Mouse (Mus musculus): ENCODE data around the gene Tmem59.

Gene Tmem59

DNA sequence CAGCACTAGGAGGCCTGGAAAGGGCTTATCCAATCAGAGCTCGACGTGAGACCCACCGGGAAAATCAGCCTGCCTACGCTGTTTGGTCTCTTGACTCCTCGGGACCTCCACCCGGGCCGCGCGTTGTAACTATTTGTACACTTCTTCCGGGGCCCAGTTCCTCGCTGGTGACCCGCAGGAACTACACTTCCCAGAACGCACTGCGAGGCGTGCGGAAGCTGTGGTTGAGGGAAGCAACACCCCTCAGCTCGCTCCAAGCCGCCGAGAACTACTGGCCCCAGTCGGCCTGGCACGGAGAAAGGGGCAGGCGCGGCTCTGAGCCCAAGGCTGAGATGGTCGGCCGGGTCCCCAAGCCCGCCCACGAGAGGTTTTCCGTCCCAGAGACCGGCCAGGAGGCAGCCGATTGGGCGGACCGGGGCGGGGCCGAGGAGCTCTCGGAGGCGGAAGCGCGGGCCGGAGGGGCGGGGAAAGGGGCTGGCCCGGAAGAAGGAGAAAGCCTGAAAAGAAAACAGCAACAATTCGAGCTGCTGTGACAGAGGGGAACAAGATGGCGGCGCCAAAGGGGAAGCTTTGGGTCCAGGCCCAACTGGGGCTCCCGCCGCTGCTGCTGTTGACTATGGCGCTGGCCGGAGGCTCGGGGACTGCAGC lies at the start of gene Tmem59:
Tmem59 (plus strand) TSS at position 218 of the 648 bp plus-strand sequence.
- peak; percentile 40 for DNase-seq (ENCODE audit: extremely low read depth, low read depth, low spot score)

- DNase-seq (ENCODE audit: extremely low read depth, low read depth, low spot score) = no peak
Measured at GRCm38 (mm10) chr4:107129373-107129772, 48.8 kb upstream of the Tmem59 start.

GRCm38 (mm10) chr4:107130534-107130933 lies 47.7 kb upstream of the Tmem59 start:
- DNase-seq (ENCODE audit: extremely low read depth, low read depth, low spot score) = no peak

DNA sequence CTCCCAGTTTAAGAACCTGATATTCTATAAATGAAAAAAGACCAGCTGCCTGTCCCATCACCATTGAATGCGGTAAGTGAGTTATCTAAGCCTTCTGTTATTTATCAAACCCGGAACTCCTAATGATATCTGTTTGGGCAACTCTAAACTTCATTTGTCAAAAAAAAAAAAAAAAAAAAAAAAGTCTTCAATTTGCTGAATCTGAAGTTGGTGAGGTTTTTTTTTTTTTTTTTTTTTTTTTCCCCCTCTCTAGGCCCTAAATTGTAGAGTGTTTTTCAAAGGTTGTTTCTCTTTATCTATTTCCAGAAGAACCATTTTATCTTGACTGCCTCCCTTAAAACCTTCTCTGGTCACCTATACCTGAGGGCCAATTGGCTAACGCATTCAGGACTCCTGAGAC lies 43.3 kb upstream of the Tmem59 start:
- no peak for DNase-seq (ENCODE audit: extremely low read depth, low read depth, low spot score)

DNA sequence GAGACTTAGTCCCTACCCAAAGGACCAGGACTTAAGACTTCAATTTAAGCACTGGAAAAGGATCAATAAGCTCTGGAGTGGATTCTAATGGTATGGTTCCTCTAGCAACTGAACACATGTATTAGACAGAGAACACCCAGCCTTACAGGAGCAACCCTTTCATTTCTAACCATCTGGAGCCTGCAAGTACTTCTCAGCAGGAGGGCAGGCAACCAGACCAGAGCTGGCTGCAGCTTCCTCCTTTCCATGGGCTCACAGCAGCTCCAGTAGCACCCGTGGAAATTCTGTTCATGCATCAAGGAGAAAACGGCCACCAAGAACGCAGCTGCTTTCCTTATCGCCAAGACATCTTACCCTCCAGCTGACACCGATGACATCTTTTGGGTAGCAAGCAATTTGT lies 42.5 kb upstream of the Tmem59 start:
- no peak for DNase-seq (ENCODE audit: extremely low read depth, low read depth, low spot score)

- no peak for DNase-seq (ENCODE audit: extremely low read depth, low read depth, low spot score)
Measured at GRCm38 (mm10) chr4:107136531-107136930, 41.7 kb upstream of the Tmem59 start.

- no peak for DNase-seq (ENCODE audit: extremely low read depth, low read depth, low spot score)
Measured at GRCm38 (mm10) chr4:107138948-107139835, 39.0 kb upstream of the Tmem59 start.

DNA sequence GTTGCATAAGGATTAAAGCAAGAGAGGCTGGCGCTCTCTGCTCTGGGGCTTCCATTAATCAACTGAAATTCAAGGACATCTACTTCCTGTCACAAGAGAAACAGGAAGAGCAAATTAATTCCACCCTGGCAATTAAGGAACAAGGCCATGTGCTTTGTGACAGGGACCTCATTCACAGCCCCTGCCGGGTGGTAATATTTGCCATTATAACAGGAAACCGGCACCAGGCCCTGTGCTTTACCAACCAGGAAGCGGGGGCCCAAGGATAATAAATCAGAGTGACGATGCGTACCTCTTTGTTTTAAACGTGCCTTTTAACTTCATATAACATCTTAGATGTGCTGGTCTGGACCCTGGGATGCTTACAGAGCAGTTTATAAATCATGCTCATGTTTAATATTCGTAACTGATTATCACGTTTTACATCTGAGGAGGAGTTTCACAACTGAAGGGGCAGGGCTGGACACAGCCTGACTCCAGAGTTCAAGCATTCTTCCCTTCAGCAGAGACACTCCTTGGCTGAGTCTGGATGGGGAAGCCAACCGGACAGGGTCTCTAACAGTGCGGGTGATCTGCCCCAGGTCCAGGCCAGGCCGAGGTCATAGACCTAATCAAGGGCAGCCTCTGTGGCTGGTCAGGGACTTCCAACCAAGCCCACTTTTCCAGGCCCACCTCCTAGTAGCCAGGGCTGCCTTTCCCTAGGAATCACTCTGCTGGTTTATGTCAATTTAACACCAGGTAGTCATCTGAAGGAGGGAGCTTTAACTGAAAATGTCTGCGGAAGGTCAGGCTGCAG lies 38.2 kb upstream of the Tmem59 start:
- DNase-seq (ENCODE audit: extremely low read depth, low read depth, low spot score) = no peak

GRCm38 (mm10) chr4:107143511-107143910 lies 34.7 kb upstream of the Tmem59 start:
- no peak for DNase-seq (ENCODE audit: extremely low read depth, low read depth, low spot score)

DNA sequence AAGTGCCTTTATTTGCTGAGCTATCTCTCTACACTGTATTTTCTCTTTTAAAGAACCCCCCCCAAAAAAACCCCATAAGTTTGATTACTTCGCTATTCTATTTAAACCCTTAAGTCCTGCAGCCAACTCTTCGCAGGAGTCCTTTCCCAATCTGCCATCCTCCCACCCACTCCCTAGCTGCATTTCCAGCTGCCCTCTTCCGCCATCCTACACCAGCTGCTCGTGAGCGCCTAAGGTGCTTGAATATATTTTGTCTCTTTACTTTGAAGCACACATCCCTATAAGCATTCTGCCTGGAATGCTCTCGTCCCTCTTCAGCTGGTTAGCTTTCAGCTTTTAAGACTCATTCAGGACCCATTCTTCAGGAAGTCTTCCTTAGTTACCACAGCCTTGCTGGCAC lies 27.2 kb upstream of the Tmem59 start:
- no peak for DNase-seq (ENCODE audit: extremely low read depth, low read depth, low spot score)

- DNase-seq (ENCODE audit: extremely low read depth, low read depth, low spot score) = no peak
Measured at GRCm38 (mm10) chr4:107152571-107152970, 25.6 kb upstream of the Tmem59 start.

DNA sequence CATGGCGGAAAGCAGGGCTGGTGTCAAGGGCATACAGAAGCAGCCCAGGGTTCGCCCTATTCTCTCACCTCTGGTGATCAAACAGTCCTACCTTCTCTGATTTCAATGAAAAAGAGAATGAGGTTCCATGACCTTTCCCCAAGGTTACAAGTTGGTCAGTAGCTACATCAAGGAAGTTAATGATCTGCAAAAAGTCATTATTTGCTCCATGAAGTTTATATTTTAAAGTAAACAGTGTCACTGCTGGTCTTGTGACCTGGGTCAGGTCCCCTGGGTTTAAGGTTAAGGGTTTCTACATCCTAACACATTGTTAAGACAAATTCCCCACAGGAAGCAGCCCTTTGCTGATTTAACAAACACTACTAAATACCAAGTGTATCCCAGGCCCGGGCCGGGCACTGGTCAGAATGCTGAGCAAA lies 21.2 kb upstream of the Tmem59 start:
- DNase-seq (ENCODE audit: extremely low read depth, low read depth, low spot score) = no peak

- no peak for DNase-seq (ENCODE audit: extremely low read depth, low read depth, low spot score)
Measured at GRCm38 (mm10) chr4:107159166-107159773, 18.9 kb upstream of the Tmem59 start.

GRCm38 (mm10) chr4:107160181-107160580 lies 18.0 kb upstream of the Tmem59 start:
- DNase-seq (ENCODE audit: extremely low read depth, low read depth, low spot score) = peak; percentile 88

- DNase-seq (ENCODE audit: extremely low read depth, low read depth, low spot score) = no peak
Measured at GRCm38 (mm10) chr4:107163341-107163740, 14.9 kb upstream of the Tmem59 start.

DNA sequence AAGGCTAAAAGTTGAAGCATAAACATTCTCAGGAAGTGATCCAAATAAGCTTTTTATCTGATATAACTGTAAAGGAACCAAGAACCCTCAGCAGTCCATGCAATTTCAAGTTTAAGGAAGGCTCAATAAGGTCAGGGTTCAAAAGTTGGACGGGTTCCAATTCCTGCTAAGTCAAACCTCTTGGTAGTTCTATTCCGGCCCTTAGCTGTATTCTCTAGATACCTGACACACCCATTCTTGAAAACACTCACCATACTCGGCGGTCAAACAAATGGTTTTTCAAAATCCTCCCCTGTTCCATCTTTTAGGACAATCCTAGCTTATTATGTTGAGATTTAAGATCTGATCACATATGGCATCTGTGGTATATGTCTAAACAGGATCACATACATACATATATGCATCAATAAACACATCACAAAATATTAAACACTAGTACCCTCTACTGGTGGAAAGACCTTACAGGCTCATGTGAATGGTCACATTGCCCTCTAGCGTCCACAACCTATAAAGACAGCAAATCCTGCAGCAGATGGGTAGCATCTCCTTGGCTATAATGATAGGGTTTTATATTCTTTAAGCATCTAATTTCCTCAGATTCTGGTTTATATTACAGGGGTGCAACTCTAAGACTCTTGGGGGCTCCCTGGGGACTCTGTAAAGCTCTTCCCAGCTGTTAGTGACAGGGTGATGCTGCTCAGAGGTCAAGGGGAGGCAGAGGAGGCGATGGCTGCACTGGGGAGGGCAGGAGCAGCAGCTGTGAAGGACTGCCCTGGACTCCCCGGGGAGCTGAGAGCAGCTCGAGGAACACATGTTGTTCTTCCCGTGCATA lies 14.2 kb upstream of the Tmem59 start:
- DNase-seq (ENCODE audit: extremely low read depth, low read depth, low spot score) = no peak

DNA sequence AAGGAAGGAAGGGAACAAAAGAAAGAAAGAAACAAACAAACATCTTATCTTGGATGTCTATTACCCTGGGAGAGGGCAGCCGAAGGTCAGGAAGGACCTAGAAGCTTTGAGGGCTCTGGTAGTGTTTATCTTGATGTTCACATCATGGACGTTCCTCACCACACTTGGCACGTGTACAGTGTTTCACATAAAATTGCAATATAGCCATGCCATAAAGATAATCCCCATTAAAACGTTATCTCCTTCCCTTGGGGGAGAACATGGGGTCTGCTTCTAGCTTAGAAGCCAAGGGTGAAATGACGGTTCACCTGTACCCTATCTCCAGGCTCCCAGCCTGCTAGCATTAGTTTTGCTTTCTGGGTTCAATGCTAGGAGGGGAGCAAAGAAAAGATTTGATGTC lies 11.5 kb upstream of the Tmem59 start:
- DNase-seq (ENCODE audit: extremely low read depth, low read depth, low spot score) = no peak

DNA sequence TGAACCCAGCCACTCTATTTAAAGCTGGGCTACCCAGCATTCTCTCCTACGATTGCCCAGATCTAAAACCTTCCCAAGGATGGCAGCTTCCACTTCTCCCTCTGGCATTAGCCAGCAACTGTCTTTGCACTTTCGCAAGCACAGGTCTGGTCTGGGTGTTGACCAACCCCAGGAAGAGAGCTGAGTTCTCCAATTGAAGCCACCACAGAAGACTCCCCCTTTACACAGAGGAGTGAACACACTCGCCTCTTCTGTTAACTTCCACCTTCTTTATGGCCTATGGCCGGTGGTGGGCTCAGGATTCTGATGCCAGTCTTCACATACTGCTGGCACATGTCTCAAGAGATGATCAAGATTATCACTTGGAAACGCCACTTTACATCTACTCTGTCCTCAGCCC lies 10.4 kb upstream of the Tmem59 start:
- DNase-seq (ENCODE audit: extremely low read depth, low read depth, low spot score) = no peak

DNA sequence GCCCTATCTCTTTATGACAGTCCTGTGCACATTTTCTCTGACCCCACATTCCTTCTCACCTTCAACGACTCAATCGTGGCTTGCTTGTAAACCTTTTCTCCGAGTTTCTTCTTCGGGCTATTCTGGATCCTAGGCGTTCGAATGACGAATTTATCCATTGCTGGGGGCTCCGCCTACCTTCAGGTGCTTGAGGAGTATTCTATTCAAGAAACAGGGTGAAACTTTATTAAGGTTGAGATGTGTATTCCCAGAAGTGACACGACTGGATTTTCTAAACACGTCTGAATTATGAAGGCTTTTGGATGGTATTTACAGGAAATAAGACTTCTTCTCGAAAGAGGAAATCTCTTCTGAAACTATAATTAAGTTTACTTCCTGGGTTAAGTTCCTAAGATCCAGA lies 693 bp upstream of the Tmem59 start:
- DNase-seq (ENCODE audit: extremely low read depth, low read depth, low spot score) = no peak

GRCm38 (mm10) chr4:107178830-107179490 lies 761 bp downstream of the Tmem59 start, which contains the start of gene Tceanc2:
Gene Tceanc2 (minus strand): TSS chr4:107179116.
- no peak for DNase-seq (ENCODE audit: extremely low read depth, low read depth, low spot score)
